Mouse (Mus musculus) heart, postnatal 0 days (tissue): ENCODE data around the gene Dixdc1.

ENCODE experiments used
- CTCF ChIP-seq: IDR thresholded peaks from 2 replicates; pipeline ENCODE4 v1.5.1; 2016; ENCODE audit warnings: antibody characterized with exemption, control low read depth, low read depth
- EP300 ChIP-seq: IDR thresholded peaks from 2 replicates; pipeline ENCODE4 v1.6.1; 2016; ENCODE audit warnings: antibody characterized with exemption, low read depth

- TF ChIP-seq EP300 (no peak), CTCF (no peak)
Observed at GRCm38 (mm10) chr9:50745806-50746205, 6.5 kb upstream of the Dixdc1 start.
